Mouse (Mus musculus): ENCODE results near the gene Inpp5b. TPM values are rescaled to one million over a fixed set of nuclear protein-coding genes. Genes with fewer than 3 reads are reported as not detected.
A peak's percentile ranks its signal among the peaks of the same experiment; 100 is the strongest.

Gene Inpp5b
- polyA plus RNA-seq, 1 experiment = 26.9 TPM

DNA sequence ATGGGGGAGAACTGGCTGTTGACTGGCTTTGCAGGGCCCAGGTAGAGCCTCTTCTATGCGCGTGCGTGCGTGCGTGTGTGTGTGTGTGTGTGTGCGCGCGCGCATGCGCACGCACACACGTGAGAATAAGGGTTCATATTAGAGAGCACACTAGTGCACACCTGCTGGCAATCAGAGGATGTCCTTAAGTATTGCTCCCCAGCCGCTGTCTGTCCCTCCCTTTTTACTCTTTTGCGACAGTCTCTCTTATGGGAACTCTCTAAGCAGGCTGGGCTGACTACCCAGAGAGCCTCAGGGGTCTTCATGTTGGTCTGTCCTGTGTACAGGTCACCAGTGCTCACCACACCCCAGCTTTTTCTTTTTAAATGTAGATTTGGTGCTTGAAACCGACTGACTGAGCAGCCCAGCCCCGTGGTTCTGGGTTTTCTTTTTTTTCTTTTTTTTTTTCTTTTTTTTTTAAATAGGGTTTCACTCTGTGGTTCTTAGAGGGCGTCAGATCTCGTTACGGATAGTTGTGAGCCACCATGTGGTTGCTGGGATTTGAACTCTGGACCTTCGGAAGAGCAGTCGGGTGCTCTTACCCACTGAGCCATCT, 83.8 kb downstream of the Inpp5b start:
- H3K27me3 ChIP-seq (ENCODE audit: control insufficient read depth, insufficient read depth, low read length) = no peaks in the 10 kb centered on the region
- H3K36me3 ChIP-seq (ENCODE audit: control insufficient read depth, insufficient read depth, low read length) = peaks cover 5% of the 10 kb centered on the region
- no peaks in the 10 kb centered on the region for H3K4me1 ChIP-seq (ENCODE audit: control insufficient read depth, insufficient read depth, low read length)
- no peak overlapping the region for H3K27ac ChIP-seq (ENCODE audit: control insufficient read depth, insufficient read depth, low read depth, low read length)
- TF ChIP-seq POLR2A (IDR thresholded peaks at IDR 0.05; ENCODE audit: control insufficient read depth, low read depth, low read length) (no peak), CTCF (IDR thresholded peaks at IDR 0.05; ENCODE audit: control insufficient read depth, insufficient read depth, insufficient replicate concordance, low read depth, low read length) (no peak)
- H3K4me3 ChIP-seq (ENCODE audit: control insufficient read depth, low read depth, low read length) = no peak overlapping the region

GRCm38 (mm10) chr4:124829671-124830070, 88.0 kb downstream of the Inpp5b start:
- no peak overlapping the region for H3K4me3 ChIP-seq (ENCODE audit: control insufficient read depth, low read depth, low read length)
- no peak for TF ChIP-seq CTCF (IDR thresholded peaks at IDR 0.05; ENCODE audit: control insufficient read depth, insufficient read depth, insufficient replicate concordance, low read depth, low read length)
- no peak for TF ChIP-seq POLR2A (IDR thresholded peaks at IDR 0.05; ENCODE audit: control insufficient read depth, low read depth, low read length)
- no peaks in the 10 kb centered on the region for H3K27me3 ChIP-seq (ENCODE audit: control insufficient read depth, insufficient read depth, low read length)
- H3K36me3 ChIP-seq (ENCODE audit: control insufficient read depth, insufficient read depth, low read length) = peaks cover 4% of the 10 kb centered on the region
- H3K4me1 ChIP-seq (ENCODE audit: control insufficient read depth, insufficient read depth, low read length) = no peaks in the 10 kb centered on the region
- no peak overlapping the region for H3K27ac ChIP-seq (ENCODE audit: control insufficient read depth, insufficient read depth, low read depth, low read length)

DNA sequence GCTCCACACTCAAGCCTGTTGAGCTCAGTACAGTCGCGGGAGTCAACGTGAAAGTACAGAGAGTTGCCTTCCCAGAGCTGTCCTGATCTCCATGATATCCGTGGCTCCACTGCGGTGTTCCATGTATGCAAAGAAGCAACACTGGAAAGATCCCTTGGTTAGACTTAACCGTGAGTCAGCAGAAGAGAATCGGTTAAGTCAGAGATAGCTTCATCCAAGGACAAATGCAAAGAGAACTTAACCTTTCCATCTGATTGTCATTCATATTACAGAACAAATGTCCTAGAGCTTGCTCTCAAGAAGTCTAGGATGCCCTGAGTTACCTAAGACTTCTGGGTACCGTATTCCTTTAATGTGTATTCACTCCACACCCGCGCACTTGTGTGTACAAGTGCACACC, 91.1 kb downstream of the Inpp5b start:
- Histone ChIP-seq H3K36me3 (ENCODE audit: control insufficient read depth, insufficient read depth, low read length) (peaks cover 1% of the 10 kb centered on the region), H3K27ac (ENCODE audit: control insufficient read depth, insufficient read depth, low read depth, low read length) (no peak overlapping the region)

GRCm38 (mm10) chr4:124838035-124838700, 96.5 kb downstream of the Inpp5b start:
- Histone ChIP-seq H3K36me3 (ENCODE audit: control insufficient read depth, insufficient read depth, low read length) (peaks cover 1% of the 10 kb centered on the region), H3K4me3 (ENCODE audit: control insufficient read depth, low read depth, low read length) (no peak overlapping the region), H3K27me3 (ENCODE audit: control insufficient read depth, insufficient read depth, low read length) (no peaks in the 10 kb centered on the region), H3K27ac (ENCODE audit: control insufficient read depth, insufficient read depth, low read depth, low read length) (no peak overlapping the region), H3K4me1 (ENCODE audit: control insufficient read depth, insufficient read depth, low read length) (no peaks in the 10 kb centered on the region)
- TF ChIP-seq CTCF (IDR thresholded peaks at IDR 0.05; ENCODE audit: control insufficient read depth, insufficient read depth, insufficient replicate concordance, low read depth, low read length) (no peak), POLR2A (IDR thresholded peaks at IDR 0.05; ENCODE audit: control insufficient read depth, low read depth, low read length) (no peak)

More for the DNA sequence above, 91.1 kb downstream of the Inpp5b start:
- Histone ChIP-seq H3K27me3 (ENCODE audit: control insufficient read depth, insufficient read depth, low read length) (no peaks in the 10 kb centered on the region), H3K4me3 (ENCODE audit: control insufficient read depth, low read depth, low read length) (no peak overlapping the region), H3K4me1 (ENCODE audit: control insufficient read depth, insufficient read depth, low read length) (no peaks in the 10 kb centered on the region)
- TF ChIP-seq CTCF (IDR thresholded peaks at IDR 0.05; ENCODE audit: control insufficient read depth, insufficient read depth, insufficient replicate concordance, low read depth, low read length) (no peak), POLR2A (IDR thresholded peaks at IDR 0.05; ENCODE audit: control insufficient read depth, low read depth, low read length) (no peak)

- no peaks in the 10 kb centered on the region for H3K27me3 ChIP-seq (ENCODE audit: control insufficient read depth, insufficient read depth, low read length)
- no peaks in the 10 kb centered on the region; the same call in none of the 2 replicates for H3K36me3 ChIP-seq (ENCODE audit: control insufficient read depth, insufficient read depth, low read length)
- H3K4me1 ChIP-seq (ENCODE audit: control insufficient read depth, insufficient read depth, low read length) = no peaks in the 10 kb centered on the region
- H3K27ac ChIP-seq (ENCODE audit: control insufficient read depth, insufficient read depth, low read depth, low read length) = no peak overlapping the region
- TF ChIP-seq CTCF (IDR thresholded peaks at IDR 0.05; ENCODE audit: control insufficient read depth, insufficient read depth, insufficient replicate concordance, low read depth, low read length) (peak; percentile 19; the same call in 1 of the 2 replicates), POLR2A (IDR thresholded peaks at IDR 0.05; ENCODE audit: control insufficient read depth, low read depth, low read length) (no peak)
- H3K4me3 ChIP-seq (ENCODE audit: control insufficient read depth, low read depth, low read length) = no peak overlapping the region
Measured at GRCm38 (mm10) chr4:124840998-124841397, 99.3 kb downstream of the Inpp5b start.

DNA sequence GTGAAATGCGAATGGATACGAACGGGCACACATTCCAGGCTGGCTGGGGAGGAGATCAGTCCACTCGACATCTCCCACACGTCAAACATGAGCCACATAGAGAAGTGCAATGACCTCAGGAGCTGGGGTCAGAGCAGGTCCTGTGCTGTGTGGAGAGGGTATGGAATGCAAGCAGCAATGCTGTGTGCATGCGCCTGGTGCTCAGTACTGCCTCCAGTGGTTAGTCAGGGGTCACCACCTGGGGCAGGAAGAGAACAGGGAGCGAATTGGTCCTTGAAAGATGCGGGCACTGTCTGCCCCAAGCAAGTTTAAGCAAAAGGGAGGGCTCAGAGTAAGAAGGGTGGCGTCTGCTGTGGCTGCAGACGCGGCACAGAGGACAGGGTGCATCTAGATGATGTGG, 101.8 kb downstream of the Inpp5b start:
- no peak overlapping the region for H3K4me3 ChIP-seq (ENCODE audit: control insufficient read depth, low read depth, low read length)
- TF ChIP-seq POLR2A (IDR thresholded peaks at IDR 0.05; ENCODE audit: control insufficient read depth, low read depth, low read length) (no peak), CTCF (IDR thresholded peaks at IDR 0.05; ENCODE audit: control insufficient read depth, insufficient read depth, insufficient replicate concordance, low read depth, low read length) (peak; percentile 81; the same call in 1 of the 2 replicates)
- no peaks in the 10 kb centered on the region for H3K27me3 ChIP-seq (ENCODE audit: control insufficient read depth, insufficient read depth, low read length)
- no peaks in the 10 kb centered on the region; the same call in none of the 2 replicates for H3K36me3 ChIP-seq (ENCODE audit: control insufficient read depth, insufficient read depth, low read length)
- peaks cover 3% of the 10 kb centered on the region; the same call in 1 of the 2 replicates for H3K4me1 ChIP-seq (ENCODE audit: control insufficient read depth, insufficient read depth, low read length)
- no peak overlapping the region for H3K27ac ChIP-seq (ENCODE audit: control insufficient read depth, insufficient read depth, low read depth, low read length)

DNA sequence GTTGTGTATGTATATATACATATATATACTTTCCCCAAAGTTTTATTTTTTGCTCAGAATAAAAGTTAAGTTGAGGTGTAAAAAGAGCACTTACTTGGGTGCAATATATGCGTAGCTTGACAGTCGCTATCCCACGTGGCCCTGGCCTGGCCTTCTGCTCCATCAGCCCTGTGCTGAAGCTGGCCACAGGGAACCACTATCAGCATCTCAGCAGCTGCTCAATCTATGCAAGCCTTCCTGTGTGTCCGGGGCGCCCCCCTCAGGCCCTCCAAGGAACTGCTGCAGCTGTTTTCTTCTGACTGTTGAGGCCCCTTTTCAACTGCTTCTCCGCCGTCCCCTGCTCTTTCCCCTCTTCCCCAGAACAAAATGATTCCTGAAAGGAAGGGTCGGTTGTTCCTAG, 105.9 kb downstream of the Inpp5b start:
- no peaks in the 10 kb centered on the region for H3K36me3 ChIP-seq (ENCODE audit: control insufficient read depth, insufficient read depth, low read length)
- H3K27me3 ChIP-seq (ENCODE audit: control insufficient read depth, insufficient read depth, low read length) = no peaks in the 10 kb centered on the region
- peaks cover 15% of the 10 kb centered on the region for H3K4me1 ChIP-seq (ENCODE audit: control insufficient read depth, insufficient read depth, low read length)
- TF ChIP-seq POLR2A (IDR thresholded peaks at IDR 0.05; ENCODE audit: control insufficient read depth, low read depth, low read length) = no peak
- peak; percentile 72; the same call in 1 of the 2 replicates for TF ChIP-seq CTCF (IDR thresholded peaks at IDR 0.05; ENCODE audit: control insufficient read depth, insufficient read depth, insufficient replicate concordance, low read depth, low read length)
- H3K27ac ChIP-seq (ENCODE audit: control insufficient read depth, insufficient read depth, low read depth, low read length) = no peak overlapping the region
- no peak overlapping the region for H3K4me3 ChIP-seq (ENCODE audit: control insufficient read depth, low read depth, low read length)

Measured in testis, adult 2 months (tissue).